Mouse (Mus musculus) lung, embryonic 15.5 days (tissue): ENCODE measurements around the gene Npw. TPM values are rescaled to one million over a fixed set of nuclear protein-coding genes. Genes with fewer than 3 reads are reported as not detected.
"Not testable (repeated sequence)": the region's sequence is repeated elsewhere in the genome, so short reads cannot be mapped to it uniquely, and the experiment has no call there.

Experiments used
- ATAC-seq: fragments of 200-750 bp; cut with Nextera tagmentation; 2 replicates; pipeline ENCODE4 v1.8.0; 2017; ENCODE audit warnings: moderate number of reproducible peaks, borderline replicate concordance; ENCODE audit not compliant: low FRiP score, low TSS enrichment; ENCODE audit errors: extremely low read depth
- H3K27ac ChIP-seq: fragments of 300-500 bp; sonication (generic); 2 replicates; pipeline ENCODE4 v1.5.1; 2015; ENCODE audit warnings: moderate library complexity, mild to moderate bottlenecking, inconsistent platforms
- H3K27me3 ChIP-seq: fragments of 300-500 bp; sonication (generic); 2 replicates; pipeline ENCODE4 v1.6.1; 2015; ENCODE audit warnings: inconsistent platforms
- H3K36me3 ChIP-seq: fragments of 300-500 bp; sonication (generic); 2 replicates; pipeline ENCODE4 v1.6.1; 2015; ENCODE audit warnings: inconsistent platforms
- H3K4me1 ChIP-seq: fragments of 300-500 bp; sonication (generic); 2 replicates; pipeline ENCODE4 v1.6.1; 2015; ENCODE audit warnings: inconsistent platforms
- H3K4me2 ChIP-seq: fragments of 300-500 bp; sonication (generic); 2 replicates; pipeline ENCODE4 v1.6.1; 2015; ENCODE audit warnings: inconsistent platforms, mild to moderate bottlenecking, moderate library complexity
- H3K4me3 ChIP-seq: fragments of 300-500 bp; sonication (generic); 2 replicates; pipeline ENCODE4 v1.5.1; 2015; ENCODE audit warnings: mild to moderate bottlenecking, inconsistent platforms
- H3K9ac ChIP-seq: fragments of 300-500 bp; sonication (generic); 2 replicates; pipeline ENCODE4 v1.6.1; 2015; ENCODE audit warnings: inconsistent platforms
- H3K9me3 ChIP-seq: fragments of 300-500 bp; sonication (generic); 2 replicates; pipeline ENCODE4 v1.6.1; 2016; ENCODE audit warnings: inconsistent platforms
- WGBS: fragments of 180-500 bp; shearing (Covaris S2); methylation state at CpG from one replicate; pipeline ENCODE4 v1.1.7; 2015; 5-methylcytosine and 5-hydroxymethylcytosine counted together
- polyA plus RNA-seq: library from polyadenylated mRNA; unstranded; fragments of >200 nt; fragmentation: Nextera tagmentation; extraction: Ambion mirVana; gene quantifications from 2 replicates; pipeline ENCODE4 v1.2.1, GENCODE M21; 2015

Npw gene
- polyA plus RNA-seq, 1 experiment from 2014 or later: 2.1 TPM

DNA sequence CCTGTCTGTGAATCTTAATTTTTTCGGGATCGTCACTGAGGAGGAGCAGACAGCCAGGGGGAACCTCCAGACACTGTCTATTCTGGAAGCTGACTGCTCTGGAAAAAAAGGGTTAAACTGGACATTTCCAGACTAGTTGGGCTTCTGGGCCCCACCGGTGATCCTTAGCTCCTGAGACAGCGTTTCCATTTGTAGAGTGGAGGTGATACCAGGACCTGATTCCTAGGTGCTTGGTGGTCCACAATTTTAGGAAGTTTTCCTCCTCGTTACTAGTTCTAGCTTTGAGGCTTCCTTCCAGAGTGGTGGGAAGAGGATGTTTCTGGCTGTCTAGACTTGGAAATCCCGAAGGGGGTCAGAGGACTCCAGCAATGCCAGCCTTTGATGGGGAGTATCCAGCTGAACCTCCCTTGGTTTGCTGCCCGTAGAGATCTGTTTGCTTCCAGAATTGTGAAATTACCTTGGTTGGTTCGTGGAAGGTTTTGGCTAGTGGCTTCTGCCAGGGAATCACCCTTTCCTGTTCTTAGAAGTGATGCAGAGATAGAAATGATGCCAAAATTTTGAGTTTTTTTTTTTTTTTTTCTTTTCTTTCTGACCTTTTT, 12.1 kb upstream of the Npw start:
- 5% methylated on average over 8 of the region's 8 CpGs for WGBS
- peaks cover 32% of the 10 kb centered on the region for H3K4me1 ChIP-seq

GRCm38 (mm10) chr17:24669545-24670245, 11.4 kb upstream of the Npw start, which contains the start of gene Zfp598:
Gene Zfp598 (plus strand): TSS chr17:24669687.
- H3K27me3 ChIP-seq: no peaks in the 10 kb centered on the region
- under 1% methylated on average over 80 of the region's 80 CpGs for WGBS
- H3K4me1 ChIP-seq: peaks cover 32% of the 10 kb centered on the region
- H3K9me3 ChIP-seq: no peaks in the 10 kb centered on the region
- peak within 1 kb of the TSS; percentile 78 for H3K4me2 ChIP-seq
- H3K36me3 ChIP-seq: no peaks in the 10 kb centered on the region
- peak within 1 kb of the TSS; percentile 75 for H3K27ac ChIP-seq
- peak; percentile 98 for ATAC-seq
- H3K9ac ChIP-seq: peak within 1 kb of the TSS; percentile 96
- peak within 1 kb of the TSS; percentile 70 for H3K4me3 ChIP-seq

More for the DNA sequence above, 12.1 kb upstream of the Npw start:
- Histone ChIP-seq H3K27ac (peak overlapping the region; percentile 75; the same call in 1 of the 2 replicates), H3K9me3 (no peaks in the 10 kb centered on the region), H3K4me3 (peak overlapping the region; percentile 70), H3K27me3 (no peaks in the 10 kb centered on the region), H3K9ac (peak overlapping the region; percentile 96), H3K4me2 (peak overlapping the region; percentile 78), H3K36me3 (no peaks in the 10 kb centered on the region)
- no peak for ATAC-seq

DNA sequence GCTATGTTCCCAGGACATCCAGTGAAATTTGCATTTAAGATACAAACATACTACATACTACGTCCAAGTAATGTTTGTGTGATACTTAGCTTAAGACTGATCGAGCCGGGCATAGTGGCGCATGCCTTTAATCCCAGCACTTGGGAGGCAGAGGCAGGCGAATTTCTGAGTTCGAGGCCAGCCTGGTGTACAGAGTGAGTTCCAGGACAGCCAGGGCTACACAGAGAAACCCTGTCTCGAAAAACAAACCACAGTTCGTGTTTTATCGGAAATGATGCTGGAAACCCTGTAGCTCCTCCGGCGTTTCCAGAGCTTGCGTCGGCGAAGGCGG, 10.9 kb upstream of the Npw start:
- 9% methylated on average over 15 of the region's 15 CpGs for WGBS
- H3K27ac ChIP-seq: peak overlapping the region; percentile 65
- not testable (repeated sequence) for H3K36me3 ChIP-seq, H3K9me3 ChIP-seq, H3K27me3 ChIP-seq
- H3K9ac ChIP-seq: peak overlapping the region; percentile 96
- peak; percentile 10; the same call in 1 of the 2 replicates for ATAC-seq
- H3K4me1 ChIP-seq: peaks cover 32% of the 10 kb centered on the region
- H3K4me3 ChIP-seq: peak overlapping the region; percentile 70
- peak overlapping the region; percentile 78 for H3K4me2 ChIP-seq

- no peak overlapping the region for H3K9ac ChIP-seq
- no peak overlapping the region for H3K27ac ChIP-seq
- WGBS: 20% methylated on average over 6 of the region's 6 CpGs
- no peak for ATAC-seq
- no peak overlapping the region for H3K4me2 ChIP-seq
- no peak overlapping the region for H3K4me3 ChIP-seq
- peaks cover 31% of the 10 kb centered on the region for H3K4me1 ChIP-seq
- H3K27me3 ChIP-seq: no peaks in the 10 kb centered on the region
- H3K9me3 ChIP-seq: no peaks in the 10 kb centered on the region
- no peaks in the 10 kb centered on the region for H3K36me3 ChIP-seq
Measured at GRCm38 (mm10) chr17:24667416-24667815, 9.2 kb upstream of the Npw start.

DNA sequence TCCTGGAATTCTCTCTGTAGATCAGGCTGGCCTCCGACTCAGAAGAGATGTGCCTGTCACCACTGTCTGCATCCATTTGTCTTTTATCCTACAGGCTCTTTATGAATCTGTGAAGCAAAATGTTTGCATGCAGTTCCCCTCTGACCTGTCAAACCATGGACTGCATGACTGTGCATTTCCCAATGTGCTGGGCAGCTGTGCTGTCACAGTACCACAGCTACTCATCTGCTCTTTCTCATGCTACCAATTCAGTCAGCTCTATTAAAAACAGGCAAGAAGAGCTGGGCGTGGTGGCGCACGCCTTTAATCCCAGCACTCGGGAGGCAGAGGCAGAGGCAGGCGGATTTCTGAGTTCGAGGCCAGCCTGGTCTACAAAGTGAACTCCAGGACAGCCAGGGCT, 8.8 kb upstream of the Npw start:
- H3K4me1 ChIP-seq: peaks cover 27% of the 10 kb centered on the region
- not testable (repeated sequence) for H3K9ac ChIP-seq, H3K4me2 ChIP-seq, H3K36me3 ChIP-seq, H3K27ac ChIP-seq, ATAC-seq, H3K4me3 ChIP-seq, H3K9me3 ChIP-seq, H3K27me3 ChIP-seq
- WGBS: 68% methylated on average over 7 of the region's 7 CpGs

DNA sequence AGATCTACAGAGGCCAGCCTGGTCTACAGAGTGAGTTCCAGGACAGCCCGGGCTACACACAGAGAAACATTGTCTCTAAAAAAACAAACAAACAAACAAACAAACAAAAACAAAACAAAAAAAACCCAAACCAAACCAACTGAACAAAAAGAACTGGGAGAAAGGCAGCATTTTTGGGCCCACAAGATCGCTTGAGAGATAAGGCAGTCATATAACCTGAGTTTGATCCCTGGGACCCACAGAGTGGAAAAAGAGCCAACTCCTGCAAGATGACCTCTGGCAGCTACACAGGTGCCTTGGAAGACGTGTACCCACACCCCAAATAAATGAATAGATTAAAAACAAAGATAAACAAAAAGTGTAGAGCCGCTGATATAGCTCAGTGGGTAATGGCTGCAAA, 3.3 kb downstream of the Npw start:
- peaks cover 31% of the 10 kb centered on the region for H3K4me1 ChIP-seq
- peaks cover 39% of the 10 kb centered on the region for H3K27me3 ChIP-seq
- H3K4me2 ChIP-seq: no peak overlapping the region
- H3K9me3 ChIP-seq: no peaks in the 10 kb centered on the region
- no peaks in the 10 kb centered on the region for H3K36me3 ChIP-seq
- WGBS: 50% methylated on average over 4 of the region's 4 CpGs
- H3K27ac ChIP-seq: no peak overlapping the region
- no peak overlapping the region for H3K4me3 ChIP-seq
- H3K9ac ChIP-seq: no peak overlapping the region
- no peak for ATAC-seq

DNA sequence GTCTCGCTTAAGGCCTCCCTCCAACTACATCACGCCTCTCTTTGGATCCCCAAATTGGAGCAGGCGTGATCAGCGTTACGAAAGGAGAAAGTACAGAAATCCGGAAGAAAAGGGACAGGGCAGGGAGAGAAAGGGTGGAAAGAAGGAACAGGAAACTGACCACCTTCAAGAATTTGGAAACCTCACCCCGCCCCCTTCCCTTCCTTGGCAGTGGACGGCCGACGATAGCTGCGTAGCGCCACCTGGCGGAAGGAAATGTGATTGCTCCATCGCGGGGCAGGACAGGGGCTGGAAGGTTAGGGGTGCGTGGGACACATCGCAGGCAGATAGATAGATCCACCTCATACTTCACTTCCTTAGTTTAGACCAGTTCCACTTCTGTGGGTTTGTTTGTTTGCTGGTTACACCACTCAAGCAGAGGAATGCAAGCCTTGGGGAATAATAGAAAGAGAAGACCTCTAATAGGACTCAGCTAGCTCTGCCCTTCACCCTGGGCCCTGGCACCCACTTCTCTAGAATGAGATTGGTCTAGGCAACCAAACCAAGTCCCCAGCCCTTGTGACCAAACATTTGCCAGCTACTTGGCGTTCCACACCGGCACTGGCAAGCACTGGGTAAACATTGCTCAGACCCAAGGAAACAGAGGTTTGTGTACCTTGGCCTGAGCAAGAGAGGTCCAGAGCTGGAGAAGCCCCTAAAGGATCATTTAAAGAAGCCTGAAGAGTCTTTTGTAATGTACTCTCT, 4.1 kb downstream of the Npw start:
- Histone ChIP-seq H3K9me3 (no peaks in the 10 kb centered on the region), H3K27me3 (peaks cover 32% of the 10 kb centered on the region), H3K27ac (peak overlapping the region; percentile 90), H3K4me1 (peaks cover 37% of the 10 kb centered on the region), H3K9ac (peak overlapping the region; percentile 50), H3K36me3 (no peaks in the 10 kb centered on the region), H3K4me3 (peak overlapping the region; percentile 35), H3K4me2 (peak overlapping the region; percentile 66)
- peak; percentile 50 for ATAC-seq
- WGBS: 4% methylated on average over 19 of the region's 19 CpGs

GRCm38 (mm10) chr17:24651835-24652234, 6.4 kb downstream of the Npw start:
- Histone ChIP-seq H3K9ac (no peak overlapping the region), H3K27me3 (peaks cover 9% of the 10 kb centered on the region), H3K27ac (no peak overlapping the region), H3K4me3 (no peak overlapping the region), H3K4me2 (no peak overlapping the region), H3K36me3 (no peaks in the 10 kb centered on the region), H3K4me1 (peaks cover 39% of the 10 kb centered on the region), H3K9me3 (no peaks in the 10 kb centered on the region)
- ATAC-seq: no peak
- WGBS: 72% methylated on average over 3 of the region's 3 CpGs

DNA sequence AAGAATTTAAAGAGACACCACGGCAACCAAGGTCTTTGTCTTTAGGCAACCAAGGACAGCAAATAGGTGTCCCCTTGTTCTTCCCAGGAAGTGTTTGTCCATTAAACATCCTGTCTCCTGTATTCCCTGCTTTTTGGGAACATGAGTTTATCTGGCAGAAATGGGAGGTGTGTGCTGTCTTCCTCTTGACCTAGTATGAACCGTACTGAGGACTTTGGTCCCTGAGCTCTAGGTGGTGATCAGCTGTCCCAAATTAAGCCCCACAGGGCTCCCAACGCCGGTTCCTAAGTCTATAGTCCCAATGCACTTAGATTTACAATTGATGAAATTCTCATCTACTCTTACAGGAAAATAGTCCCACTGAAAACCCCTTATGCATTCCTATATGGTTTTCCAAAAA, 7.5 kb downstream of the Npw start:
- Histone ChIP-seq H3K4me1 (peaks cover 42% of the 10 kb centered on the region), H3K27ac (0 out of 2 replicates have a peak overlapping the region, but pooled peaks have one; percentile 76), H3K9me3 (no peaks in the 10 kb centered on the region), H3K36me3 (no peaks in the 10 kb centered on the region), H3K9ac (peak overlapping the region; percentile 90; the same call in 1 of the 2 replicates), H3K27me3 (0 out of 2 replicates have a peak, but pooled peaks cover under 1% of the 10 kb centered on the region), H3K4me2 (peak overlapping the region; percentile 98), H3K4me3 (no peak overlapping the region)
- WGBS: 75% methylated on average over 4 of the region's 4 CpGs
- no peak for ATAC-seq

DNA sequence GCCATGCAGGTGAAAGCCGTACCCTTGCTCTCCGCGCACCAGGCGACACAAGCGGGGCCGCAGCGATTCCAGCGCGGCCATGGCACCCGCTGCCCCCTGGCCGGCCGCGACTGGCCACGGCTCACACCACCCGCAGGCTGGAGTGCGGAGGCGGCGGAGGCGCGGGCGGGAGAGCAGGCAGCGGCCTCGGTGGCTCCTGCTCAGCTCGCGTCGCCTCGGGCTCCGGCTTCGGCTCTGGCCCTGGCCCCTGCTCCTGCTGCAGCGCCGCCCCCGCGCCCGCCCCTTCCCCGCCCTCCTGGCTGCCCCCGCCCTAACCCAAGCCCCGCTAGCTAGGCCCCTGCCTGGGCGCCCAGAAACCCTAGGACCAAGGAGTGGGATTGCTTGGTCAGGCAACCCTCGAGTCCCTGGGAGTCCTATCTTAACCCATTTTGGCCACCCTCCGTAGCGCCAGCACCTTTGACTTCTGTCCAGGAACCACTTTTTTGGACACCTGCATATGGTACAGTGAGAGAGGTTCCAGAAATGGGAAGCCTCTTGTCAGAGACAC, 8.1 kb downstream of the Npw start, which contains the start of gene Slc9a3r2:
TSS of gene Slc9a3r2 (minus strand) at position 258 of the 547 bp plus-strand sequence.
- H3K36me3 ChIP-seq: no peaks in the 10 kb centered on the region
- ATAC-seq: peak; percentile 76
- WGBS: under 1% methylated on average over 35 of the region's 41 CpGs
- peak within 1 kb of the TSS; percentile 88 for H3K4me3 ChIP-seq
- H3K9ac ChIP-seq: peak within 1 kb of the TSS; percentile 90
- H3K27ac ChIP-seq: peak within 1 kb of the TSS; percentile 76
- peaks cover 48% of the 10 kb centered on the region for H3K4me1 ChIP-seq
- H3K4me2 ChIP-seq: peak within 1 kb of the TSS; percentile 98
- H3K9me3 ChIP-seq: no peaks in the 10 kb centered on the region
- no peaks in the 10 kb centered on the region for H3K27me3 ChIP-seq

- Histone ChIP-seq H3K27ac (peak overlapping the region; percentile 76), H3K36me3 (no peaks in the 10 kb centered on the region), H3K9me3 (no peaks in the 10 kb centered on the region), H3K4me3 (peak overlapping the region; percentile 88), H3K4me2 (peak overlapping the region; percentile 98), H3K27me3 (no peaks in the 10 kb centered on the region), H3K9ac (peak overlapping the region; percentile 90), H3K4me1 (peaks cover 51% of the 10 kb centered on the region)
- WGBS: under 1% methylated on average over 35 of the region's 35 CpGs
- peak; percentile 29; the same call in 1 of the 2 replicates for ATAC-seq
Measured at GRCm38 (mm10) chr17:24649581-24650069, 8.6 kb downstream of the Npw start.
